Mouse (Mus musculus) splenic B cell, adult 2 months (primary cell): ENCODE measurements around the gene Mrps9.

Experiments
- DNase-seq: peaks from one replicate; pipeline ENCODE4 v3.0.0-alpha.2; 2011; ENCODE audit warnings: low read depth, low spot score
- H3K27me3 ChIP-seq: 2 replicates; pipeline ENCODE4 v1.6.1; 2012; ENCODE audit warnings: mild to moderate bottlenecking, low read length, moderate library complexity, mixed read lengths; ENCODE audit not compliant: control insufficient read depth, poor library complexity, insufficient read depth, severe bottlenecking
- H3K36me3 ChIP-seq: 2 replicates; pipeline ENCODE4 v1.6.1; 2012; ENCODE audit warnings: mild to moderate bottlenecking, low read length, moderate library complexity, mixed read lengths; ENCODE audit not compliant: control insufficient read depth, poor library complexity, insufficient read depth, severe bottlenecking

Mrps9 gene

GRCm38 (mm10) chr1:42952734-42953481, 101.9 kb downstream of the Mrps9 start, which contains the start of gene Gpr45:
TSS of gene Gpr45 (plus strand) at chr1:42952872.
- DNase-seq = peak; percentile 10
- Histone ChIP-seq H3K27me3 (no peaks in the 10 kb centered on the region; the same call in 1 of the 2 replicates), H3K36me3 (no peaks in the 10 kb centered on the region)

DNA sequence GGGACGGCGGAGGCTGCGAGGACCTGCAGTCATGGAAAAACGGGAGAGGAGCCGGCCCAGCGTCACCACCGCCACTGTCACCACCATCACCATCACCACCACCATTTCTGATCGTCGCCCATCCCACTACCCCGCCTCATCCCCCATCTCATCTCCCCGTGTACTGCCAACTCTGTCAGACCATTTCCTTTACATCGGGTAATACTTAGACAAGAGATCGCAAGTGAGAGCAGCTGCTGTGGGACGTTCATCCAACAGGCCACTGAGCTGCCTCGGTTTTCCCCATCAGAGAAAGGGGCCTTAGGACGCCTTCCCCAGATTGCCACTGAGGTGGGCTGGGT, 102.4 kb downstream of the Mrps9 start:
- no peaks in the 10 kb centered on the region; the same call in 1 of the 2 replicates for H3K27me3 ChIP-seq
- DNase-seq = no peak
- no peaks in the 10 kb centered on the region for H3K36me3 ChIP-seq
